Mouse (Mus musculus) kidney, adult 18-20 months (tissue): ENCODE data around the gene Rac2.

Experiments used
- DNase-seq: peaks from one replicate; pipeline ENCODE4 v3.0.0; 2021

Gene Rac2

GRCm38 (mm10) chr15:78515759-78516158 lies 56.8 kb downstream of the Rac2 start:
- DNase-seq: no peak

DNA sequence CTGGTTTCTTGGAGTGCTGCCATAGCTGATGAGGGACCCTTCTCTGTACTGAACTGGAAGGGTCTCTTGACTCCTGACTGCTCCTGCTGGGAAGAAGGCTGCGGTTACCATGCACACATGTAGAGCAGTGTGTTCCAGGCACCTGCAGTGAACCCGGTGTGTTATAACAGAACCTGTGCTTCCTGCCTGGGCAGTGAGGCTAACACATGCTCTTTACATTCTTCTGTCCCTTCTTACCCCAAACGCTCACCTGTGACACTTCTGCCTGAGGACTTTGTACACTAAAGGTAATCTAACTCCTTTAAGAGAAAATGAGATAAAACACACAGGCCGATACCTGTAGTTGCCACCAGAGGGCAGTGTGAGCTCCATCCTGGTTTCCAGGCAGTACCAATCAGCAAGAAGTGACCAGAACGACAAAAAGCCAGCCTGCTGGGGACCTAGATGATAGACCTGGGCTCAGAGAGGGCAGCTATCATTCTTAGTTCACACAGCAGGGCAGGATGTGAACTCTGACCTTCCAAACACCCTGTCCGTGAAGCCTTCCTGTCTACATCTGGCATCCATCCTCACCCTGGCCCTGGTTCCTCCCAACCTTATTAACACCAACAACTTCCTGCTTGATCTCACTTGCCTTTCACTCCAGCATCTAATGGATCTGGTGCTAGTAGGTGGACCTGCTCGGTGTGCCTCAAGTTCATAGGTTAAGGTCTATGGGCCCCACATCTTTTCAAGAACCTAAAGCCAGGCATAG lies 58.0 kb downstream of the Rac2 start:
- peak; percentile 86 for DNase-seq

- no peak for DNase-seq
These were observed 59.6 kb downstream of the Rac2 start for GRCm38 (mm10) chr15:78513019-78513418.

- no peak for DNase-seq
These were observed 60.6 kb downstream of the Rac2 start for GRCm38 (mm10) chr15:78511951-78512350.

GRCm38 (mm10) chr15:78510736-78511135 lies 61.8 kb downstream of the Rac2 start:
- no peak for DNase-seq

DNA sequence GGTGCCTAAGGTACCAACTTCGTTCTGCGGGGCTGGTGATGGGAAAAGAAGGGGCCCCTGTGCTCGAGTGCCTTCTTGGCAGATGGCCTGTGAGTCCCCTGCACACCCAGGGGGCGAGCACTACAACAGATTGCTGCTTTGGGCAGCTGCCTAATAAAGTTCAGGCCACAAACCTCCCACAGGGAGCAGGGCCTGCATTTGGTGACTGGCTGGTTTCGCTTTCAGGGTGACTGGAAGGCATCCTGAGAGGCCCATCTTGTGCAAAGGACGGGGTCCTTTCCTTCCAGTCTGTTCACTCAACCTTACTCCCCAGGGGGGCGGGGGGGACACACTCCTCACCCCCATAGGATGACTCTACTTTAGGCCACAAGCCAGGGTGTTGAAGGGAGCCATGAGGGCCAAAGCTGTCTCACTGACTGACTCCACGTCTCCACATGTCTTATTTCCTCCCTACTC lies 62.4 kb downstream of the Rac2 start:
- no peak for DNase-seq

DNA sequence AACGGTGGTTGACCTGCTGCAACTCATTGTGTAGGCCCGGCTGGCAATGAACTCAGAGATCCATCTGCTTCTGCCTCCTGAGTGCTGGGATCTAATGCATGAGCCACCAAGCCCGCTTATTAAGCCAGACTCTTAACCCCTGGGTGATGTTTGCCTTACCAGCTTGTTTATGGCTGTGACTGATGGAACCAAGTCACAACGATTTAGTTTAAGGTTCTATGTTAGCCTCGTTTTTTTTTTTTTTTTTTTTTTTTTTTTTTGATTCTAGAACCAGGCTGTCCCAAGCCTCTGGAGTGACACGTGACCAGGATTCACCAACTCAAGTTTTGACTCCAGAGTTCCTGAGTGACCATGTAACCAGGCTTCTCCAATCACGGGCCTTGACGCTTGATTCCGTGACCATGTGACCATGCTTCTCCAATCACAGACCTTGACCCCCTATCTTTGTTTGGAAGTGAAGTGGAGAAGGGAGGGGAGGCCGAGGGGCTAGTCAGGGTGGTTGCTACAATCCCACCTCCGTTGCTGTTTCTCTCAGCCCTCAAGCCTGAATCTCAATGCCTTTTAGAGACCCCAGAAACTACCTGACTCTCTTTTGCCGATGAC lies 63.2 kb downstream of the Rac2 start:
- DNase-seq: no peak
